Mouse (Mus musculus): Measurements from ENCODE around the gene Myzap. TPM values are rescaled to one million over a fixed set of nuclear protein-coding genes. Genes with fewer than 3 reads are reported as not detected.

Gene Myzap
- polyA plus RNA-seq, 1 experiment = 8.7 TPM

DNA sequence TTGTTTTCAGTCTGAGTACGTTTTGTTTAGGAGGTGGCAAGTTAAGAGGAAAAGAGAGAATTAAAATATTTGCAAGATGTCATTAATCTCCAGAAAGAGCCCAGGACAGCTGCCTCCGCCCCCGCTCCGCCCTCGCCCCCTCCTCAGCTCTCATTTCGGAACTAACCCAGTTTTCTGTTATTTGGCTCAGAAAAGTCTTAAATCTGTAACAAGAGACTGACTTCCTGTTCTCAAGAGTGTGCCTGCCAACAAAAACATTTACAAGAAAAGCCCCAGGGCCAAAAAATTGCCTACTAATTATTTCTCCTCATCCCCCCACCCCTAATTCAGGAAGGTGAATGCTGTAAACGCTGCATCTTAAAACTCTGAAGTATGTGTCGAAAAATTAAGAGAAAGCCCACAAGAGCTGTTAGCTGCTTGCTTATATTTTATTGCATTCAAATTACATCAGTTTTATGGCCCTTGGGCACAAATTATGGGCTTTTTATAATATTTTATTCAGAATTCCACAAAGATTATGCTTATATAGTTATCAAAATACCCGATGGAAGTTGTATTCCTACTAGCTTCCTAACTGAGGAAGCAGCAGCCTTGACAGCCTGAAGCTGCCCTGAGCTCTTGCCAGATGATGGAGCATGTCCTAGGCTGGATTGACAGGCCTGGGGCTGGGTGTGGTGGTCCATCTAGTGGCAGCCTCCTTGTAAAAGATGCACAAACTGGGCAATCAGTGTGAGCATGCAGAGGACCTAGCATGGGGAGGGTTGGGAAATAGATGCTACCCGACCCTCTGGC lies 93.6 kb downstream of the Myzap start:
- Histone ChIP-seq H3K4me3 (replicated peaks; ENCODE audit: control insufficient read depth, low read depth, low read length) (no peak overlapping the region), H3K27ac (ENCODE audit: control insufficient read depth, insufficient read depth, low read depth, low read length, poor library complexity) (no peak overlapping the region), H3K4me1 (ENCODE audit: control insufficient read depth, insufficient read depth, low read length) (no peaks in the 10 kb centered on the region)
- 31% methylated on average over 10 of the region's 10 CpGs for WGBS
- no peak for TF ChIP-seq CTCF (IDR thresholded peaks at IDR 0.05; ENCODE audit: control insufficient read depth, insufficient read depth, low read length)
- TF ChIP-seq POLR2A (IDR thresholded peaks at IDR 0.05; ENCODE audit: borderline replicate concordance, control insufficient read depth, low read depth, low read length) = no peak

DNA sequence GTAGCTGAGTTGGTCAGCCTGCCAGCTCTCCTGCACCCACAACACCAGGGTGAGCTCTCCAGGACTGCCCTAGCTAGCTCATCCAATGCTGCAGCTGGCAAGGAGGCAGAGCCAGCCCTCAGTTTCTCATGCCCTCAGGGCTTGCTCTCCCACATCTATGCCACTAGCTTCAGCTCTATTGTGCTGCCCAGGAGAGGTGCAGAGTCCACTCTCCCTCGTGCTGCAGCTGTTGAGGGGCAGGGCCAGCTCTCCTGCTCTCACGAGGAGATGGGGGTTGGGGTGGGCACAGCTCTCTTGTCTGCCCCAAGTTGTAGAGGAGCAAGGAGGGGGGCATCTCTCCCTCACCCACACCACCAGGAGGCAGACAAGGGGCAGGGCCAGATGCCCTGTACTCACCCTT lies 95.5 kb downstream of the Myzap start:
- WGBS = 72% methylated on average over 2 of the region's 2 CpGs
- no peaks in the 10 kb centered on the region for H3K4me1 ChIP-seq (ENCODE audit: control insufficient read depth, insufficient read depth, low read length)
- no peak overlapping the region for H3K4me3 ChIP-seq (replicated peaks; ENCODE audit: control insufficient read depth, low read depth, low read length)
- TF ChIP-seq POLR2A (IDR thresholded peaks at IDR 0.05; ENCODE audit: borderline replicate concordance, control insufficient read depth, low read depth, low read length) = no peak
- TF ChIP-seq CTCF (IDR thresholded peaks at IDR 0.05; ENCODE audit: control insufficient read depth, insufficient read depth, low read length) = no peak
- no peak overlapping the region for H3K27ac ChIP-seq (ENCODE audit: control insufficient read depth, insufficient read depth, low read depth, low read length, poor library complexity)

- WGBS = 84% methylated on average over 5 of the region's 5 CpGs
- H3K4me1 ChIP-seq (ENCODE audit: control insufficient read depth, insufficient read depth, low read length) = no peaks in the 10 kb centered on the region
- no peak for TF ChIP-seq CTCF (IDR thresholded peaks at IDR 0.05; ENCODE audit: control insufficient read depth, insufficient read depth, low read length)
- no peak for TF ChIP-seq POLR2A (IDR thresholded peaks at IDR 0.05; ENCODE audit: borderline replicate concordance, control insufficient read depth, low read depth, low read length)
- H3K4me3 ChIP-seq (replicated peaks; ENCODE audit: control insufficient read depth, low read depth, low read length) = no peak overlapping the region
- no peak overlapping the region for H3K27ac ChIP-seq (ENCODE audit: control insufficient read depth, insufficient read depth, low read depth, low read length, poor library complexity)
Measured at GRCm38 (mm10) chr9:71493771-71494170, 98.4 kb downstream of the Myzap start.

- no peak for TF ChIP-seq POLR2A (IDR thresholded peaks at IDR 0.05; ENCODE audit: borderline replicate concordance, control insufficient read depth, low read depth, low read length)
- no peak for TF ChIP-seq CTCF (IDR thresholded peaks at IDR 0.05; ENCODE audit: control insufficient read depth, insufficient read depth, low read length)
Measured at GRCm38 (mm10) chr9:71492296-71493025, 99.7 kb downstream of the Myzap start.

GRCm38 (mm10) chr9:71490076-71490475 lies 102.1 kb downstream of the Myzap start:
- Histone ChIP-seq H3K4me3 (replicated peaks; ENCODE audit: control insufficient read depth, low read depth, low read length) (no peak overlapping the region), H3K4me1 (ENCODE audit: control insufficient read depth, insufficient read depth, low read length) (no peaks in the 10 kb centered on the region)

More at GRCm38 (mm10) chr9:71492296-71493025, 99.7 kb downstream of the Myzap start:
- 83% methylated on average over 15 of the region's 15 CpGs for WGBS
- Histone ChIP-seq H3K4me1 (ENCODE audit: control insufficient read depth, insufficient read depth, low read length) (no peaks in the 10 kb centered on the region), H3K4me3 (replicated peaks; ENCODE audit: control insufficient read depth, low read depth, low read length) (no peak overlapping the region), H3K27ac (ENCODE audit: control insufficient read depth, insufficient read depth, low read depth, low read length, poor library complexity) (no peak overlapping the region)

GRCm38 (mm10) chr9:71486127-71486526 lies 106.0 kb downstream of the Myzap start:
- peak overlapping the region; percentile 97 for H3K4me3 ChIP-seq (replicated peaks; ENCODE audit: control insufficient read depth, low read depth, low read length)
- H3K27ac ChIP-seq (ENCODE audit: control insufficient read depth, insufficient read depth, low read depth, low read length, poor library complexity) = no peak overlapping the region
- H3K4me1 ChIP-seq (ENCODE audit: control insufficient read depth, insufficient read depth, low read length) = no peaks in the 10 kb centered on the region
- TF ChIP-seq CTCF (IDR thresholded peaks at IDR 0.05; ENCODE audit: control insufficient read depth, insufficient read depth, low read length) = no peak
- no peak for TF ChIP-seq POLR2A (IDR thresholded peaks at IDR 0.05; ENCODE audit: borderline replicate concordance, control insufficient read depth, low read depth, low read length)
- 44% methylated on average over 7 of the region's 7 CpGs for WGBS

More at GRCm38 (mm10) chr9:71490076-71490475, 102.1 kb downstream of the Myzap start:
- TF ChIP-seq CTCF (IDR thresholded peaks at IDR 0.05; ENCODE audit: control insufficient read depth, insufficient read depth, low read length) (no peak), POLR2A (IDR thresholded peaks at IDR 0.05; ENCODE audit: borderline replicate concordance, control insufficient read depth, low read depth, low read length) (no peak)
- H3K27ac ChIP-seq (ENCODE audit: control insufficient read depth, insufficient read depth, low read depth, low read length, poor library complexity) = no peak overlapping the region
- 77% methylated on average over 3 of the region's 3 CpGs for WGBS

- TF ChIP-seq POLR2A (IDR thresholded peaks at IDR 0.05; ENCODE audit: borderline replicate concordance, control insufficient read depth, low read depth, low read length) = peak; percentile 61; the same call in 1 of the 2 replicates
- TF ChIP-seq CTCF (IDR thresholded peaks at IDR 0.05; ENCODE audit: control insufficient read depth, insufficient read depth, low read length) = no peak
- H3K27ac ChIP-seq (ENCODE audit: control insufficient read depth, insufficient read depth, low read depth, low read length, poor library complexity) = peak within 1 kb of the TSS; percentile 90
- H3K4me3 ChIP-seq (replicated peaks; ENCODE audit: control insufficient read depth, low read depth, low read length) = peak within 1 kb of the TSS; percentile 97
- WGBS = under 1% methylated on average over 70 of the region's 70 CpGs
- no peaks in the 10 kb centered on the region for H3K4me1 ChIP-seq (ENCODE audit: control insufficient read depth, insufficient read depth, low read length)
Measured at GRCm38 (mm10) chr9:71485475-71486094, 106.6 kb downstream of the Myzap start, which contains the start of gene Polr2m. Polr2m (minus strand) TSS chr9:71485935.

All from bone marrow, adult 2 months (tissue).